Mouse (Mus musculus) cerebellum, adult 11-12 months (tissue): Measurements from ENCODE around the gene Frmd6.

Experiments used
- DNase-seq: peaks from one replicate; pipeline ENCODE4 v3.0.0; 2022

Gene Frmd6

GRCm38 (mm10) chr12:70824729-70825650 is at the start of gene Frmd6:
Gene Frmd6 (plus strand): TSS chr12:70825514.
- peak; percentile 92 for DNase-seq

- no peak for DNase-seq
Measured at GRCm38 (mm10) chr12:70775609-70776008, 49.7 kb upstream of the Frmd6 start.

GRCm38 (mm10) chr12:70776683-70777082 is 48.6 kb upstream of the Frmd6 start:
- DNase-seq, result no peak

DNA sequence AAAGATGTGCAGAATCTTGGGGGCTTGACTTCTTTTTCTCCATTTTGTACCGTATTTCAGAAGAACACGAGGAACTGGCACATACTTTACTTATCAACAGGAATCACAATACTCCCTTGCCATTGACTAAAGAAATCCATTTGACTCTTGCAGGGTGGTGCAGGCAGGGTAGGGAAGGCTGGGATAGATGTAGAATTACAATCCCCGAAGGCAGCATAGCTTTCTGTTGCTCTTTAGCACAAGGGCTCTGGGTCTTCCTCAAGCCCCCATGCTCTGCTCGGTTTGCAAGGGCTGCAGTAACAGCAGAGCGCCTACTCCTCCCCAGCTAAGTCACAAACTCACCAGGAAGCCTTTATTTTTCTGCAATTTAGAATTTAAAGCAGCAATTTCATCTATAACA is 47.8 kb upstream of the Frmd6 start:
- no peak for DNase-seq

- no peak for DNase-seq
Measured at GRCm38 (mm10) chr12:70777866-70778265, 47.4 kb upstream of the Frmd6 start.

DNA sequence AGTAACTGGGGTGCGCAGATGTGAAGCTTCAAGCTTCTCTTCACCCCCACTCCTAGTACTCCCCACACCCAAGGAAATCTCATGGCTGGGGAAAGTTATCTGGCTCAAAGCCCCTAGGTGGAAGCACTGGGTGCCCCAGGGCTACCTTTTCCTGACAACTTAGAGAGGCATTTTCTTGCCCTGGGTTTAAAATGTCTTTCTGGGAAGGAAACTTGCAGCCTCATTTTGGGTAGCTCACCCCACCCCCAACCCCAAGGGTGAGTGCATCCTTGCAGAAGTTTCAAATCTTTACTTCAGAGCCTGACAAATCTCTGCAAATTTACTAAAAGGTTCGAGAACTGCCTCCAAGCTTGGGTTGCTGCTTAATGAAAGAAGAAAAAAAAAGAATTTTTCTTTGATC is 47.0 kb upstream of the Frmd6 start:
- no peak for DNase-seq

GRCm38 (mm10) chr12:70778724-70779123 is 46.6 kb upstream of the Frmd6 start:
- DNase-seq, result no peak

DNA sequence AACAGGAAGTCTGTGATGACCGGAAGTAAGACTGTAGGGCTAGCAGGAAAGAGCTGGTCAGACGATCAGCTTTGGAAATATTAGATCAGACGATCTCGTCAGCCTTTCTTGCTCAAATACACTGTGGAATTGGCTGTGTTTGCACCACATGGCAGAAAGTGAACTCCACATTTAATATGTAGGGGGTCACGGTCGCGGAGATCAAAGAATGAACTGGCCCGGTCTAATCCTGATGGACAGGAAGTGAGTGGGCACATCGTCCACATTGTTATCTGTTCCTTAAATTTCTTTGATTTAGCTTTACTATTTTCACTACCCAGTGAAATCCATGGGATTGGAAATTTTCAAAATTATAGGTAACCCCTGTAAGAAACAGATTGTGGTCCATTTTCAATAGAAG is 42.3 kb upstream of the Frmd6 start:
- DNase-seq, result no peak

- DNase-seq, result no peak
Measured at GRCm38 (mm10) chr12:70783475-70784239, 41.7 kb upstream of the Frmd6 start.

DNA sequence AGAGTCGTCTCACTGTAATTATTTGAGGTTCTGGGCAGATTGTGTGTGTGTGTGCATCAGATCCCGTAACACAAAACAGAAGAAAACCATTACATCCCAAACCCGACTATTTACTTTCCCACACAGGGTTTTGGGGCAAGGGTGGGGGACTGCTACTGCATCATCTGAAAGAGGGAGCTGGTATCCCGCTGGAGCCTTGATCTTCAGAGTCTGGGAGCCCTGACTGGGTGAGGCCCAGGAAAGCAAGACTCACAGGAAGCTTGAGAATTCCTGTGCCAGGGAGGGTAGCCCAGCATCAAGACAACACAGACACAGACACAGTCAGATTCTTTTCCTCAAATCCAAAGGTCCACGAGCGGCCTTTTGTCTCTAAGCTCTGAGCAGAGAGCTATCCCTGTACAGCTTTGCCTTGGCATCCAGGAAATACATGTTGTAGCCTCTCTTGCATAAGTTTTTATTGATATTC is 41.0 kb upstream of the Frmd6 start:
- DNase-seq, result no peak

- DNase-seq, result no peak
Measured at GRCm38 (mm10) chr12:70789341-70789740, 36.0 kb upstream of the Frmd6 start.

DNA sequence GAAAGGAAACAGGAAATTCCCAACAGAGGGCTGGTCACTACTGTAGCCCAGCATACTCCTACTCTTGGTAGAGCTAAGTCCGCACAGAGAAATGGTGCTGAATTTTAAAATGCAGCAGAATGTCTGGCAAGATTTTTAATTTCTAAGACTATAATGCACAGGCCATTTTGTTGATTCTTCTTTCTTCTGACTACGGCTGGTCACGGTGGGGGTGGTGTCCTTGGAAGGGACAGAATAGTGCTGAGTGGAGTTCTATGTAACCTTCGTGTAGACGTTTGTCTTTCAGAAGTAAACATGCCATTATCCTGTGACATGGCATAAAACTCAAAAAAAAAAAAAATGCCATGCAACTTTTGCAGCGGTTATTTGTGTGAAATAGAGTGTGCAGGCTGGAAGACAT is 32.0 kb upstream of the Frmd6 start:
- DNase-seq, result no peak

GRCm38 (mm10) chr12:70794543-70795388 is 30.5 kb upstream of the Frmd6 start:
- DNase-seq, result no peak

GRCm38 (mm10) chr12:70795389-70795711 is 30.0 kb upstream of the Frmd6 start:
- no peak for DNase-seq

DNA sequence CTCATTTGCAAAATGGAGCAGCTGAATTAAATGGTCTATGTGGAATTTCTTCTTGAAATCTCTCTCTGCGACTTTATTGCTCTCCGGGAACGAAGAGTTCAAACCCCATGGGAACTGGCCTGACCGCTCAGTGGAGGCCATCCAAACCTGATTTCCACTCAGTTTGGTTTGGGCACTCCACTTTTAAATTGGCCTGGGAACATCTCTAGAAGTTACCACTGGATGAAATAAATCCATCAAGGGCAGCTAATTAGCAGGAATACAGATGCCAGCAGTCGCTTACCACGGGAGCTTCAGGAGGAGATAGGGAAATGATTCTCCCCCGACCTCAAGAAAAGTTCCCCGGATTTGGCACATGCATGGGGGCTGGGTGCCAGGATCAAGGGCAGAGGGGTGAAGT is 26.8 kb upstream of the Frmd6 start:
- DNase-seq, result no peak

- DNase-seq, result no peak
Measured at GRCm38 (mm10) chr12:70799231-70800002, 25.9 kb upstream of the Frmd6 start.

- DNase-seq, result no peak
Measured at GRCm38 (mm10) chr12:70800086-70800485, 25.2 kb upstream of the Frmd6 start.

DNA sequence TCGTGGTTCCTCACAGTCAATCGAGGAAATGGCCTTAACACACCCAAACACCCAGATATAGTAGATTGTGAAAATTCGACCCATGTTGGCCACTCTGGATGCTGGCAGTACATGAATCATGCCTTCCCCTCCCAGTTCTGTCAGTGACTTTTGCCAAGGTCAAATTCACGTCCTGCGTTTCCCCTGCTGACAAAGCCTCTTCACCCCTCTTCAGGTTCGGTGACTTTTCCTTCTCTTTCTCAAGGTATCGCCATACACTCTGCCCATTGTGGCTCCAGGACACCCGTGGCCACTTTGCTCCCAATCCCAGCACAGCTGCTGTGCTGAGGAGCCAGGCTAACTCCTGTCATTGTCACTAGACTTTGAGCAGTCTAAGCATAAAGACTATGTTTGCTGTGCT is 24.0 kb upstream of the Frmd6 start:
- DNase-seq, result no peak

- no peak for DNase-seq
Measured at GRCm38 (mm10) chr12:70803494-70803893, 21.8 kb upstream of the Frmd6 start.

DNA sequence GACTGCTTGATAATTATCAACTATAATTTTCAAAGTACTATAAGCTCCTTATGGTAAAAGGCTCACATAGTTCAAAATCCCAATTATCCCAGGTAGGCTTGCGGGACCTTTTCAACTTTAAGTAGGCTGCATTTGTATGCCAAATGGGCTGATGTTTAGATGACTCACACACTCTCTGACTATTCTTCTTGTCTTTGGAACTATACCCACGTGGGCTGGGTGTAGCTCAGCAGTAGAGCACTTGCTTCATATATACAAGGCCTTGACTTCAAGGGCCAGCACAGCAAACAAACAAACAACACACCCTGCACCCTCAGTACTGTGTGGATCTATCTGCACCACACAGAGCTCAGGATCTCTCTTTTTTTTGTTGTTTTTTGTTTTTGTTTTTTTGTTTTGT is 20.3 kb upstream of the Frmd6 start:
- DNase-seq, result no peak

DNA sequence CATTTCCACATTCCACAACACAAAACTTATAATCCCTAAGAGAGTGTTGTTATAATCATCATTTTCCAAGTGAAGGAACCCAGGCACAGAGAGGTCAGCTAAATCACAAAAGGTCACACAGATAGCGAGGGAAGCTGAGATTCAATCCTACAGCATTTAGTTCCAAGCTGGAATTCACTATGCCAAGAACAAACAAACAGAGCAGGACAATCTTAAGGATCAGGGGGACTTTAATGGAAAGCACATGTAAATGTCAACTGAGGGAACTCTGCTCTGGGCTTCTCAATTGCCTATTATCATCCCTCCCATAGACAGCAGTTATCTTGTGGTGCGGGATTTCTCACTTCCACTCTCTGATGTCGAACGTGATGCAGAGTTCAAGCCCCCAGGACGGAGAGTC is 17.8 kb upstream of the Frmd6 start:
- no peak for DNase-seq

DNA sequence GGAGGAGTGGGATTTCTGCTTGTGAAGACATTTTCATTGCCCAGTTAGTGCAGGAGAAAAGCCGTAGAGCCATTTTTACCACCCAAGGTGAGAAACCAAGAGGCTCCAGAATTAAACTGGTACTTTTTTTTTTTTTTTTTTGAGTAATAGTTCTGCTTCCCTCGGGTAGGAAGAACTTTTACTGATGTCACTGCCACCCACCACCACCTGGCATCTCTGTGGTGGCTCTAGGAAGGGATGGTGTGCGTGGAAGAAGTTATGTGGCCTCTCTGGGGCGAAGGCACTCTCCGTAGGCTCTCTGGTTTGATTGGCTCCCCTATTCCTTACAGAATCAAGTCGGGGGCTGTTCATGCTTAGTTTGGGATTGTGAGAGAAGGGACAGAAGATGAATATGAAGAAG is 17.3 kb upstream of the Frmd6 start:
- no peak for DNase-seq
